Mouse (Mus musculus): ENCODE results near the gene Rpl37. TPM values are rescaled to one million over a fixed set of nuclear protein-coding genes. Genes with fewer than 3 reads are reported as not detected.

Gene Rpl37
- polyA plus RNA-seq (2015; fragmentation: Nextera tagmentation; extraction: Ambion mirVana) = 531 and 618 TPM in 2 replicates

GRCm38 (mm10) chr15:5116270-5117030, at the start of gene Rpl37:
Gene Rpl37 (plus strand): TSS chr15:5116645.
- H3K4me3 ChIP-seq (replicated peaks) = peak within 1 kb of the TSS; percentile 80
- H3K9me3 ChIP-seq = no peaks in the 10 kb centered on the region
- peak within 1 kb of the TSS; percentile 64 for H3K4me2 ChIP-seq (replicated peaks)
- WGBS = under 1% methylated on average over 55 of the region's 55 CpGs
- H3K36me3 ChIP-seq = peaks cover 22% of the 10 kb centered on the region
- H3K9ac ChIP-seq = peak within 1 kb of the TSS; percentile 89
- peak; percentile 98 for ATAC-seq
- peaks cover 7% of the 10 kb centered on the region; the same call in 1 of the 2 replicates for H3K4me1 ChIP-seq (replicated peaks)
- no peaks in the 10 kb centered on the region for H3K27me3 ChIP-seq (replicated peaks)
- H3K27ac ChIP-seq = peak within 1 kb of the TSS; percentile 94

DNA sequence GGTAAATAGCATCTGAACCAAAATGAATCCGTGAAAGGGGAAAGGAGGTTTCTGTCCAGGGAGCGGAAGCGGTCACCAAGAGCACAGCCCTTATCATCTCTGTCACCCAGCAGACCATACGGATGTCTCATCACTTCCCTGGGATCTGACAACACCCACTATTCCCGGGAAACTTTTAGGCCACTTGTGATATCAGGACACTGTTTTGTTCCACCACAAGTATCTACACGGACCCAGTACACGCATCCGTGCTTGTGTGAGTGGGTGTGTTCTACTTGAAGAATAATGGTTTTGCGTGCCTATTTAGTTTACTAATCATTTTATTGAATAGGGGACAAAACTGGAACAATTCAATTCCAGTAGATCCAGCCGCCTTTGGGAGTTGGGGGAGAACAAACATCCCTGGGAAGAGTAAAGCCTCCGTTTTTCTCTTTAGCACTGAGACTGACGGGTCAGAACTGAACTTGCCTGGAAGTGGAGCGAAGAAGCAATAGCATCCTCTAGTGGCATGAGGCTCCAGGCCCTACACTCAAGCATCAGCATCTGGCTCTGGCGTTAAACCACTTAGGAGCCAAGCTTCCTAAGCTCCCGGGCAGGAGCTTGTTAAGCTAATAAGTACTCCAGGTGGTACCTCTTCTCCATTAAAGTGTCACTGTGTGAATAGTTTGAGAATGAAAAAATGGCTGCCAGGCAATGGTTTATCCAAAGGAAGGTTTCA, 47.5 kb upstream of the Rpl37 start:
- Histone ChIP-seq H3K4me2 (replicated peaks) (no peak overlapping the region), H3K27ac (no peak overlapping the region)
- WGBS = 57% methylated on average over 15 of the region's 15 CpGs

DNA sequence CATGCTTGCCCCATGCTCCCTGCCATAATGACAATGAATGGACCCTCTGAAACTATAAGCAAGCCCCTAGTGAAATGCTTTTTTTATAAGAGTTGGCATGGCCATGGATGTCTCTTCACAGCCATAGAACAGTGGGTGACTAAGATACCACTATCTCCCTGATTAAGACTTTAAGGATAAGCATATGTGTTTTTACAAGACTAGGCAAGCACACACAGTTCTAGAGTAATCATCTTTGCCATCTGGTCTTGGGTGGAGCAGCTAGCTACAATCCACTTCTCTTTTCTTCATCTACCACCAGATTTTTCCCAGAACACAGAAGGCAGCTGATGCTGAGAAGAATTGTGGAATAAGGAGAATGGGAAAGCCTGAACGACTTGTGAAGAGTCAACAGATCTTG, 35.2 kb upstream of the Rpl37 start:
- Histone ChIP-seq H3K9me3 (no peaks in the 10 kb centered on the region), H3K36me3 (no peaks in the 10 kb centered on the region), H3K4me1 (replicated peaks) (no peaks in the 10 kb centered on the region), H3K4me2 (replicated peaks) (no peak overlapping the region), H3K27ac (no peak overlapping the region), H3K9ac (no peak overlapping the region), H3K27me3 (replicated peaks) (no peaks in the 10 kb centered on the region), H3K4me3 (replicated peaks) (no peak overlapping the region)
- 83% methylated on average over 1 of the region's 1 CpGs for WGBS
- ATAC-seq = no peak

More for the DNA sequence above, 47.5 kb upstream of the Rpl37 start:
- Histone ChIP-seq H3K9ac (no peak overlapping the region), H3K27me3 (replicated peaks) (no peaks in the 10 kb centered on the region), H3K4me3 (replicated peaks) (no peak overlapping the region), H3K9me3 (no peaks in the 10 kb centered on the region), H3K36me3 (no peaks in the 10 kb centered on the region), H3K4me1 (replicated peaks) (no peaks in the 10 kb centered on the region)
- no peak for ATAC-seq

DNA sequence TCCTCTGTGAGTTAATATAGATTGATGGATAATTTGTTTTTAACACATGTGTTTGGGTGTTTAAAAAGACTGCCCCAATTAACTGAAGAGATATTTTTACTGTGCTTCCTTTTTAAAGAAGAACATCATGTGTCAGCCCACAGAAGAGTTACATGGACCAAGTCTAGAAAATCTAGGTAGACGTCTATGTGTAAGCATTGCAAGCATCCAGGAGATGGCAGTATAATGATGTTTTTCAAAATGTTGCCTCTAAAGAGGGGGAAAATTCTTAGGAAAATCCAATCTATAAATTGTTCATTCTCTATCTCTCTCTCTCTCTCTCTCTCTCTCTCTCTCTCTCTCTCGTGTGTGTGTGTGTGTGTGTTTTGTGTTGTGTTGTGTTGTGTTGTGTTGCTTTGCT, 30.3 kb upstream of the Rpl37 start:
- H3K4me1 ChIP-seq (replicated peaks) = no peaks in the 10 kb centered on the region
- no peak overlapping the region for H3K4me2 ChIP-seq (replicated peaks)
- no peak overlapping the region for H3K4me3 ChIP-seq (replicated peaks)
- H3K27me3 ChIP-seq (replicated peaks) = no peaks in the 10 kb centered on the region
- H3K36me3 ChIP-seq = no peaks in the 10 kb centered on the region
- no peak overlapping the region for H3K9ac ChIP-seq
- no peak overlapping the region for H3K27ac ChIP-seq
- ATAC-seq = no peak
- 15% methylated on average over 2 of the region's 2 CpGs for WGBS
- no peaks in the 10 kb centered on the region for H3K9me3 ChIP-seq

DNA sequence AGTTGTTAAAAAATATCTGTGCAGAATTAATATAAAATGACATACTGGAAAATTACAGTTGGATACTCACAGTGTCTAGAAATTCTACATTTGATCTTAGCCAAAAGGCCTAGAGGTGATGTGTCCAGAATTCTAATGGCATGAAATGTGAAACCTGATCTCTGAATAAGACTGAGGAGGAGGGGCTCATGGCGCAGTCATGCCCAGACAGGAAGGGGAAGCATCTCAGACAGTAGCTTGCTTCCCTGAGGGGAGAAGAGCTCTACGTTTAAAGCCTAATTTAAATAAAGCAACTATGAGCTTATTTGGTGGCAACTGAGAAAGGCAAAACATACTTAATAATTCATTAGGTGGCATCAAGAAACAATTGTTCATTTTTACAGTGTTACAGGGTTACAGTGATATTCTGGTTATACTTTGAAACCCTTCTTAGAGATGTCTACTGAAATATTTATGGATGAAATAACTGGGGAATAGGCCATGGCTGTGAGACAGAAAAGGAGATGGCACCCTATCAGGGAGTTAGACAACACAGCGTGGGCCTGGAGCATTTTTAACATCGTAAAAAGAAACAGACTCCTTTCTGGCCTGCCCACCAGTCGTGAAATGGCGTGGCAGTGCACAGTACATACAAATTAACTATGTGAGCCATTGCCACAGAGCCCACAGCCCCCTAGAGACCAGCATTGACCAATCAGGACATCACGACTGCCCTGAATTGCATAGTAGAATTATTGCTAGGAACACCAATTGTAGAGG, 27.4 kb upstream of the Rpl37 start:
- no peak for ATAC-seq
- Histone ChIP-seq H3K4me1 (replicated peaks) (no peaks in the 10 kb centered on the region), H3K9me3 (no peaks in the 10 kb centered on the region), H3K27ac (no peak overlapping the region), H3K27me3 (replicated peaks) (no peaks in the 10 kb centered on the region), H3K36me3 (no peaks in the 10 kb centered on the region), H3K4me2 (replicated peaks) (no peak overlapping the region), H3K4me3 (replicated peaks) (no peak overlapping the region), H3K9ac (no peak overlapping the region)
- 65% methylated on average over 7 of the region's 7 CpGs for WGBS

GRCm38 (mm10) chr15:5090131-5090530, 26.3 kb upstream of the Rpl37 start:
- H3K4me3 ChIP-seq (replicated peaks) = no peak overlapping the region
- no peak overlapping the region for H3K4me2 ChIP-seq (replicated peaks)
- H3K27me3 ChIP-seq (replicated peaks) = no peaks in the 10 kb centered on the region
- WGBS = 87% methylated on average over 10 of the region's 10 CpGs
- no peak overlapping the region for H3K27ac ChIP-seq
- H3K4me1 ChIP-seq (replicated peaks) = no peaks in the 10 kb centered on the region
- no peaks in the 10 kb centered on the region for H3K9me3 ChIP-seq
- no peak overlapping the region for H3K9ac ChIP-seq
- no peaks in the 10 kb centered on the region for H3K36me3 ChIP-seq
- no peak for ATAC-seq

GRCm38 (mm10) chr15:5095534-5096301, 20.7 kb upstream of the Rpl37 start:
- no peaks in the 10 kb centered on the region for H3K27me3 ChIP-seq (replicated peaks)
- H3K4me3 ChIP-seq (replicated peaks) = no peak overlapping the region
- H3K36me3 ChIP-seq = no peaks in the 10 kb centered on the region
- H3K9me3 ChIP-seq = no peaks in the 10 kb centered on the region
- no peak overlapping the region for H3K9ac ChIP-seq
- no peak overlapping the region for H3K4me2 ChIP-seq (replicated peaks)
- H3K4me1 ChIP-seq (replicated peaks) = no peaks in the 10 kb centered on the region
- no peak for ATAC-seq
- 66% methylated on average over 11 of the region's 11 CpGs for WGBS
- H3K27ac ChIP-seq = no peak overlapping the region

- no peaks in the 10 kb centered on the region for H3K27me3 ChIP-seq (replicated peaks)
- H3K27ac ChIP-seq = no peak overlapping the region
- H3K4me2 ChIP-seq (replicated peaks) = no peak overlapping the region
- no peak overlapping the region for H3K4me3 ChIP-seq (replicated peaks)
- no peak for ATAC-seq
- H3K4me1 ChIP-seq (replicated peaks) = no peaks in the 10 kb centered on the region
- WGBS = 89% methylated on average over 1 of the region's 1 CpGs
- H3K9me3 ChIP-seq = no peaks in the 10 kb centered on the region
- no peaks in the 10 kb centered on the region for H3K36me3 ChIP-seq
- H3K9ac ChIP-seq = no peak overlapping the region
These were observed 19.1 kb upstream of the Rpl37 start for GRCm38 (mm10) chr15:5097376-5097775.

GRCm38 (mm10) chr15:5102312-5102711, 14.1 kb upstream of the Rpl37 start:
- 93% methylated on average over 4 of the region's 4 CpGs for WGBS
- H3K4me1 ChIP-seq (replicated peaks) = no peaks in the 10 kb centered on the region
- no peak overlapping the region for H3K4me2 ChIP-seq (replicated peaks)
- no peak overlapping the region for H3K9ac ChIP-seq
- no peaks in the 10 kb centered on the region for H3K36me3 ChIP-seq
- H3K4me3 ChIP-seq (replicated peaks) = no peak overlapping the region
- no peak overlapping the region for H3K27ac ChIP-seq
- no peaks in the 10 kb centered on the region for H3K27me3 ChIP-seq (replicated peaks)
- H3K9me3 ChIP-seq = no peaks in the 10 kb centered on the region
- no peak for ATAC-seq

DNA sequence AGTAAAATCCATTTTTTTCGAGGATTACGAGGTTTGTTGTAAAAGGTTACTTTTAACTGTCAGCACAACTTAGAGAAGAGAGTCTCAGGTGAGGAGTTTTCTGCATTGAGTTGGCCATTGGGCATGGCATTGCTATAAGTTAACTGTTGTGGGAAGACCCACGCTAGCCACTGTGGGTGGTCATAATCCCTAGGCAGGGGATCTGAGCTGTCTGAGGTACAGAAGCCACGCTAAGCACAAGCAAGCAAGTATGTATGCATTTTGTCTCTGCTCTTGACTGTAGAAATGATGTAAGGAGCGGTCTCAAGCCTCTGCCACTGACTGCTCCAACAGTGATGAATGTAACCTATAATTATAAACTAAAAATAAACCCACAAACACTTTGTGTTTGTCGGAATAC, 10.6 kb upstream of the Rpl37 start:
- no peak overlapping the region for H3K4me2 ChIP-seq (replicated peaks)
- no peak overlapping the region for H3K27ac ChIP-seq
- H3K36me3 ChIP-seq = no peaks in the 10 kb centered on the region
- H3K4me1 ChIP-seq (replicated peaks) = no peaks in the 10 kb centered on the region
- ATAC-seq = no peak
- H3K4me3 ChIP-seq (replicated peaks) = no peak overlapping the region
- WGBS = 82% methylated on average over 6 of the region's 6 CpGs
- H3K9me3 ChIP-seq = no peaks in the 10 kb centered on the region
- no peaks in the 10 kb centered on the region for H3K27me3 ChIP-seq (replicated peaks)
- H3K9ac ChIP-seq = no peak overlapping the region

DNA sequence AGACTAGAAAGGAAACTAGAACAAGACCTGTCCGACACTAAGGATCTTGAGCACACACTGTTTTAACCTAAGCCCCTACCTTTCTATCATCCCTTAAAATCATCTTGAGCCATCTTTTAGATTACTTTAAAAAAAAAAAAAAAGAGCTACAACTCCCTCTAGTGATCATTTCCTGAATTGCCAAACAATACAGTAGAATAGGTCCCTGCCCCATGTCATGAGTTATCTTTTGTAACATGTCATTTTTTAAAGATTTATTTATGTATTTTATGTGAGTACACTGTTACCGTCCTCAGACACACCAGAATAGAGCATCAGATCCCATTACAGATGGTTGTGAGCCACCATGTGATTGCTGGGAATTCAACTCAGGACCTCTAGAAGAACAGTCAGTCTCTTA, 10.2 kb upstream of the Rpl37 start:
- 58% methylated on average over 2 of the region's 2 CpGs for WGBS
- ATAC-seq = no peak

More for the DNA sequence above, 10.2 kb upstream of the Rpl37 start:
- H3K9ac ChIP-seq = no peak overlapping the region
- no peaks in the 10 kb centered on the region for H3K9me3 ChIP-seq
- no peaks in the 10 kb centered on the region for H3K27me3 ChIP-seq (replicated peaks)
- no peak overlapping the region for H3K4me2 ChIP-seq (replicated peaks)
- no peak overlapping the region for H3K27ac ChIP-seq
- no peaks in the 10 kb centered on the region for H3K4me1 ChIP-seq (replicated peaks)
- H3K36me3 ChIP-seq = no peaks in the 10 kb centered on the region
- H3K4me3 ChIP-seq (replicated peaks) = no peak overlapping the region

Measured in intestine, embryonic 15.5 days (tissue).